23 mouse cellular contexts compared by ENCODE assay signal in genomic region chr5:127256947-127257610, GRCm38 (mm10). TPM values are rescaled to one million over a fixed set of nuclear protein-coding genes. Genes with fewer than 3 reads are reported as not detected.
A peak's percentile ranks its signal among the peaks of the same experiment; 100 is the strongest.
DNase-seq lines count a peak whose midpoint lies in the region; ATAC-seq lines count a peak whose summit lies in the region.
"Had no signal": no experiment of that assay in that cellular context is flagged by ENCODE, and none has a peak within 500 bp of the region (broad histone marks: within the 10 kb centered on the region; RNA-seq: fewer than 3 reads in every experiment).

No protein-coding gene starts in this region.

- no peak overlapping the region for H3K27ac ChIP-seq in neural tube, embryonic 11.5 days (ENCODE audit: low read depth, low read length)
- no peak overlapping the region for H3K27ac ChIP-seq in neural tube, embryonic 15.5 days (replicated peaks)
- H3K27ac ChIP-seq: liver, embryonic 13.5 days; midbrain, embryonic 15.5 days; stomach, postnatal 0 days had no signal

- WGBS in neural tube, embryonic 11.5 days: 73% methylated on average over 11 of the region's 11 CpGs
- 54% methylated on average over 11 of the region's 11 CpGs for WGBS in neural tube, embryonic 15.5 days

- H3K9ac ChIP-seq in neural tube, embryonic 11.5 days (ENCODE audit: low read length): no peak overlapping the region
- H3K9ac ChIP-seq in neural tube, embryonic 15.5 days (replicated peaks): no peak overlapping the region
- H3K9ac ChIP-seq: liver, embryonic 13.5 days; midbrain, embryonic 15.5 days had no signal

- ATAC-seq in neural tube, embryonic 11.5 days (ENCODE audit: insufficient read depth, low FRiP score, low TSS enrichment): no peak
- no peak for ATAC-seq in neural tube, embryonic 15.5 days (ENCODE audit: low FRiP score)
- no peak for ATAC-seq in frontal cortex, adult (ENCODE audit: low TSS enrichment)
- ATAC-seq: activated CD4-positive, CD25-positive, alpha-beta regulatory T cell, adult 4 months; intestine, postnatal 0 days; midbrain, embryonic 15.5 days had no signal

- no peak overlapping the region for H3K4me3 ChIP-seq in neural tube, embryonic 11.5 days (ENCODE audit: low read depth, low read length)
- H3K4me3 ChIP-seq in neural tube, embryonic 15.5 days (replicated peaks): no peak overlapping the region
- H3K4me3 ChIP-seq: liver, embryonic 13.5 days; midbrain, embryonic 15.5 days; myocyte had no signal

- peak; percentile 16 for DNase-seq in heart, adult 11 months
- DNase-seq in heart, postnatal 25 days (ENCODE audit: low spot score): no peak
- DNase-seq in neural tube, embryonic 11.5 days (ENCODE audit: low spot score): peak; percentile 1
- peak; percentile 77 for DNase-seq in cerebellum, adult 9-10 months
- no peak for DNase-seq in spleen, adult 12 weeks (ENCODE audit: low spot score)
- DNase-seq: adrenal gland, adult 8-10 months; B cell, adult 2 months; embryo, embryonic 11 days; kidney, postnatal 25 days; liver, embryonic 13.5 days; lung, adult 2 months; right cerebral cortex, adult 18-20 months had no signal

- no peaks in the 10 kb centered on the region for H3K36me3 ChIP-seq in neural tube, embryonic 11.5 days (ENCODE audit: control insufficient read depth, insufficient read depth, low read length)
- H3K36me3 ChIP-seq in neural tube, embryonic 15.5 days: no peaks in the 10 kb centered on the region
- H3K36me3 ChIP-seq: liver, embryonic 13.5 days; midbrain, embryonic 15.5 days had no signal

- intact Hi-C loops in heart, postnatal 25 days (cut with DNase I): no loop called here

- no peaks in the 10 kb centered on the region for H3K27me3 ChIP-seq in neural tube, embryonic 11.5 days (ENCODE audit: control insufficient read depth, insufficient read depth, low read length)
- H3K27me3 ChIP-seq in neural tube, embryonic 15.5 days (replicated peaks): no peaks in the 10 kb centered on the region
- H3K27me3 ChIP-seq: CH12.LX; liver, embryonic 13.5 days; midbrain, embryonic 15.5 days had no signal

- H3K9me3 ChIP-seq in neural tube, embryonic 11.5 days (ENCODE audit: control insufficient read depth, low read length): no peaks in the 10 kb centered on the region
- no peaks in the 10 kb centered on the region for H3K9me3 ChIP-seq in neural tube, embryonic 15.5 days (replicated peaks)
- H3K9me3 ChIP-seq: midbrain, embryonic 15.5 days had no signal

- no peaks in the 10 kb centered on the region for H3K4me1 ChIP-seq in neural tube, embryonic 11.5 days (ENCODE audit: control insufficient read depth, insufficient read depth, low read length)
- H3K4me1 ChIP-seq in neural tube, embryonic 15.5 days: no peaks in the 10 kb centered on the region
- H3K4me1 ChIP-seq: liver, embryonic 13.5 days; midbrain, embryonic 15.5 days had no signal

- H3K4me2 ChIP-seq in neural tube, embryonic 11.5 days (ENCODE audit: low read depth): no peak overlapping the region
- no peak overlapping the region for H3K4me2 ChIP-seq in neural tube, embryonic 15.5 days
- H3K4me2 ChIP-seq: heart, embryonic 11.5 days; liver, embryonic 13.5 days; midbrain, embryonic 15.5 days had no signal

RNA-seq across cellular contexts. Expression of gene Tmem132c, which starts 15.5 kb away (rescaled TPM):
- total RNA-seq in heart, postnatal 25 days (2021): under 1 TPM; 0.08 to 0.13 TPM
- 24.6 and 25.2 TPM in 2 replicates for polyA plus RNA-seq in neural tube, embryonic 11.5 days (2014; fragmentation: Nextera tagmentation; extraction: Ambion mirVana)
- polyA plus RNA-seq in neural tube, embryonic 15.5 days (2015; fragmentation: Nextera tagmentation; extraction: Ambion mirVana): 13.7 and 13.9 TPM in 2 replicates
- total RNA-seq: CH12.LX; megakaryocyte, adult 5-6 weeks; MEL had no signal
- polyA plus RNA-seq: activated CD4-positive, CD25-positive, alpha-beta regulatory T cell, adult 4 months; myocyte had no signal

Comparison
In these comparisons a context has a peak if more than half of its experiments do, and no peak if none do; other contexts are left out.
1. DNase-seq: peak in heart, adult 11 months (single experiment), neural tube, embryonic 11.5 days (single experiment) and cerebellum, adult 9-10 months (single experiment); none in heart, postnatal 25 days (single experiment) and spleen, adult 12 weeks (single experiment).